Mouse (Mus musculus) B cell, adult 62 days (primary cell): Measurements from ENCODE around the gene Rpl22. TPM values are rescaled to one million over a fixed set of nuclear protein-coding genes. Genes with fewer than 3 reads are reported as not detected.

Source experiments
- total RNA-seq: library from RNA; stranded (reverse); gene quantifications from 4 replicates; pipeline ENCODE4 v1.2.4, GENCODE M21; 2023

Rpl22 gene
- 868 to 926 TPM (median 883 TPM) in 4 replicates for total RNA-seq

DNA sequence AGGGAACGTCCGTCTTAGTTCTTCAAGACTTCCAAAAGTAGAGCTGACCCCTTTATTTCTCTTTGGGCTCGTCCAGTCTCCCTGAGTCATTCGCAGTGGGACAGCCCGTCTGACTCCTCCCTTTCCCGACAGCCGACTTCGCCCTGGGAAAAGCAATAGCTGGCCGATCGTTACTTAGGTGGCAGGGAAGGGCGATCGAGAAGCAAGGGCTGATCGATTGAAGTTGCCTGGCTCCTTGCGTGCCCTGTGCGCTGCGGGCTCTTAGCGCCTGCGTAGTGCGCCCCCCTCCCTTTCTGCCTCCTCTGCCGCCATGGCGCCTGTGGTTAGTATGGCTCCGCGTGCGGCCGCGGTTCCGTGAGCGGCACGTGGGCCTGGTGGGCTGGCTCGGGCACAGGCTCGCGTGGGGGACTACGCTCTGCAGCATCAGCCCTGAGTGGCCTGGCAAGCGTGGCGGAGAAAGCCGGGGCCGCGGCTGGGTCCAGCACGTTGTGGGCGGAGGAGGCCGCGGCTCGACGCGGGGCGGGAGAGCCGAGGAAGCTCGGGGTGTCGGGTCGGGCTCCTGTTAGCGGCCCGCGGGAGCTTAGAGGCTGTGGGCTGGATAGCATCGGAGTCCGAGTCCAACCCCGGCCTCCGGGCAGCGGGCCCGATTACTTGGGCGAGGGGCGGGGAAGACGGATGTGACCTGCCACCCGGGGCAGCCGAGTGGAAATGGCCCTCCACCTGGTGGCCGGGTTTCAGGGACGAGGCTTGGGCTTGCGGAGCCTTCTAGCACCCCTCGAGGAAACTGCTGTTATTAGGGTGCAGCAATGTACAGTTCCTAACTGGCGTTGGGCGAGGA is at the start of gene Rpl22:
Gene Rpl22 (plus strand): TSS at position 169 of the 838 bp plus-strand sequence.

DNA sequence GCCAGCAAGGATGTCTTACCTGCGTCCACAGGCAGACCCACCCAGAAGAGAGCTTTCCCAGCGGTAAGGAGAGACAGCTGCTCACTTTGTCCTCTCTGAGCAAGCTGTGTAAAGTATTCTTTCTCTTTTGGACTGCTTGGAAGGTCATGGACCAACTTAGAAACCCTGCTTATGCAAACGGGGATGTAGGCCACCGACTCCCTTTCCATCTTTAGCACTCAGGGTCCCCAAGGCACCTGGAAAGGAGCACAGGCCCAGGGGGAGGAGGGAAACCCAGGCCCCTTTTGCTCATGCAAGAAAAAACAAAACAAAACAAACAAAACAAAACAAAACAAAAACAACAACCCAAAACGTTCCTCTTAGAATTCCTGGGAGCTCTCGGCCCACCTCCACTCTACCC is 34.0 kb upstream of the Rpl22 start, which contains the start of gene Hes3:
Gene Hes3 (minus strand): TSS at position 101 of the 400 bp plus-strand sequence.

DNA sequence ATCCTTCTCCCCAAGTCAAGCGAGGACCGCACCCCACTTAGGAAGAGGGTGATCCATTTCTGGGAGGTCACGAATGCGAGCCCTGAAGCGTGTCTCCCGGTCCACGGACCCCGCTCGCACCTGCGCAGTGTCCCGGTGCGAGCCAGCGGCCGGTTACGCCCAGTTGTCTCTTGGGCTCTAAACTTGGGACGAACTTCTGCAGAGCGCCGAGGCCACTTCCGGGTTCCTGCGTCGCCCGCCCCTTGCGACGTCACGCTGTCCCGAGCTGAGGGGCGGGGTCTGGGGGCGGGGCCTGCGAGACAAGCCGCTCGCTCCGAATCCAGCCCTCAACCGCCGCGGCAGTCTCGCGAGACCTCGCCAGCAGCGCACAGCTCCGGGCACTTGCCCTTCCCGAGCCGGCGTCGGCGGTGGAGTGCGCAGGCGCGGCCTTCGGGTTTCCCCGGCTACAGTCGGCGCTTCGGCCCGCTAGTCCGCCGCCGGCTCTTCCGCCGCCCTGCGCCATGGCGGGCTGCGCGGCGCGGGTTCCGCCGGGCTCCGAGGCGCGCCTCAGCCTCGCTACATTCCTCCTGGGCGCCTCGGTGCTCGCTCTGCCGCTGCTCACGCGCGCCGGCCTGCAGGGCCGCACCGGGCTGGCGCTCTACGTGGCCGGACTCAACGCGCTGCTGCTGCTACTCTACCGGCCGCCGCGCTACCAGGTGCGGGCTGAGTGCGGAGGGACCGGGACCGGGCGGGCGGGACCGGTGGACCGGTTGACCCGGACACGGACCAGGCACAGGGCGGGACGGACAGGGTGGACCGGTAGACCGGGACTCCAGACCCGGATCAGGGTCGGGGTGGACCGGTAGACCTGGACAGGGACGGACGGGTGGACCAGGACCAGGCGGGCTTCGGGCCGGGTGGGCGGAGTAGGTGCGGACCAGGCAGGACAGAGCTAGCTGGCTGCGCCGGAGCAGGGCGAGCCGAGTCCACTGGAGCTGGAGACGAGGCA is 28.4 kb upstream of the Rpl22 start, which contains the start of gene Icmt:
Gene Icmt (plus strand): TSS at position 354 of the 988 bp plus-strand sequence.

DNA sequence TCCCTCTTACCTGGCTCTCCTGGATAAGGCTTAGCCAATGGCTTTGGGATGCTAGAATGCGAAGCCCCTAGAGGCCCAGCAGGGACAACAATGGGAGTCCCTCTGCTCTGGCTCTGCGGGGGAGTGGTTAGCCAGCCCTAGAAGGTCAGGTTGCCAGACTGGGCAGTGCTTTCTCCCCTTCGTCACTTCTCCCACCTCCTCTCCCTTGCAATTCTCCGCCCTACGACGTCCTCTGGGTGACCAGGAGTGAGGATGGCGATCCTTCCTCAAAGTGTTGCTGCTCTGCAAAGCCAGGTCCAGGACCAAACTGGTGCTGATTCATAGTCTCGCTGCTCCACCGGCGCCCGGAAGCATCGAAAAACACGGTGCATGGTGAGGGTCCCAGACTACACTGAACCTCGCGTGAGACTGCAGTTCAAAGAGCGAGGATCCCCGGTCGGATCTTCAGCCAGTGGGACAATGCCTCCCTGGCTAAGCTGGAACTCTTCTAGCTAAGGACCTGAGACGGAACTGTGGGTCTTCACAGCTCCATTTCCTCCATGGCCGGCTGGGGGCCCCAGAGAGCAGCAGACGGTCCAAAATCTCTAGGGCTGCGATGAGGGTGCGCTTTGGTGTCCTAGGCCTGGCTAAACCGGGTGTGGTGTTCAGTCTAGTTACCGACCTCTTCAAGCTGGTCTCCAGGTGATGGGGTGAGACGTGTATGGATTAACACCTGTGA is 6.9 kb upstream of the Rpl22 start, which contains the start of gene Rnf207:
Gene Rnf207 (minus strand): TSS at position 477 of the 718 bp plus-strand sequence.

DNA sequence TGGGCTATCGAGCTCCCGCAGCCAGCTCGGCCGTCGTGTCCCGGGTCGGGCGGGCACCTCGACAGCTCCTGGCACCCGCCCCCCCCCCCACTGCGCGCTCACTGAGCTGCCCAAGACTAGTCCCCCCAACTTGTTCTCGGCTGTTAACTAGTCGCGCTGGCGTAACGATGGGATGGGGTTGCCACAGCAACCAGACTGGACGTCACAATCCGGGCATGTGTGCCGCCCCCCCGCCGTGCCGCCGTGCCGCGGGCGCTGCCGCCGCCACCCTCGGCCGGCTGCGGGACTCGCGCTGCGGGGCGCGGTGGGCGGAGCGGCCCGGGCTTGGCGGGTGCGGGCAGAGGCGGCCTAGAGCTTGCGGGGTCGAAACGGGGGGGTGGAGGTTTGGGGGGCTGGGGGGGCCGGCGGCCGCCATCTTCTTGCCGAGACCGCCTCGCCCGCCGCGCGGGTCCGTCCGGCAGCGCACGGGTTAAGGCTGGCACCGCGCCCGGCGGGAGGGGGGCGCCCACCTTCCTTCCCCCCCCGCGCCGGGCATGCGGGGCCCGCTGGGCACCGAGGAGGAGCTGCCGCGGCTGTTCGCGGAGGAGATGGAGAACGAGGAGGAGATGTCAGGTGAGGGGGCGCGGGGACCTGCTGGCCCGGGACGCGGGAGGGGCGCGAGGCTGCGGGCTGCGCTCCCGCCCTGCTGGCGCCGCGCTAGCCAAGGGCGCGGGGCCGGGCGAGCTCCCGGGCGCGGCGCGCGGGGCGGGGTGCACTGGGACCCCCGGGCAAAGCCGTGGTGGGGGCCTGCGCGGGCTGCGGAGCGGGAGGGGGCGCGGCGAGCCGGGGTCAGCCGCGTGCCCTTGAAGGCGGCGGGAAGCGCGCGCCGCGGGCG is 13.1 kb downstream of the Rpl22 start, which contains the start of gene Chd5:
Gene Chd5 (plus strand): TSS at position 233 of the 874 bp plus-strand sequence.

Other genes with a start within 250 kb of the Rpl22 start
- 0.56 TPM in 1 of 4 replicates, not detected in the others for gene Tnfrsf25, start 209.8 kb upstream of the Rpl22 start, total RNA-seq
- gene Espn, start 173.4 kb upstream of the Rpl22 start, total RNA-seq = 0.92 to 1.9 TPM (median 1.4 TPM) in 4 replicates
- not detected in 4 replicates for gene Hes2, start 166.9 kb upstream of the Rpl22 start, total RNA-seq
- 2.1 to 4.7 TPM (median 3.1 TPM) in 4 replicates for gene Acot7, start 147.6 kb upstream of the Rpl22 start, total RNA-seq
- not detected in 4 replicates for gene Gpr153, start 51.5 kb upstream of the Rpl22 start, total RNA-seq
- not detected in 4 replicates for gene Hes3, start 34.1 kb upstream of the Rpl22 start, total RNA-seq
- 25.4 to 30.7 TPM (median 26.1 TPM) in 4 replicates for gene Icmt, start 28.5 kb upstream of the Rpl22 start, total RNA-seq
- gene Rnf207, start 6.7 kb upstream of the Rpl22 start, total RNA-seq = 0.18 TPM in 1 of 4 replicates, not detected in the others
- 0.12 to 1.1 TPM (median 0.97 TPM) in 3 of 4 replicates, not detected in the other for gene Chd5, start 12.9 kb downstream of the Rpl22 start, total RNA-seq
- 2.7 to 4.8 TPM (median 3.3 TPM) in 4 replicates for gene Nphp4, start 151.0 kb downstream of the Rpl22 start, total RNA-seq
- 77.8 to 91.7 TPM (median 87.7 TPM) in 4 replicates for gene Kcnab2, start 152.1 kb downstream of the Rpl22 start, total RNA-seq